Mouse (Mus musculus): ENCODE measurements around the gene Loxl3. TPM values are rescaled to one million over a fixed set of nuclear protein-coding genes. Genes with fewer than 3 reads are reported as not detected.

Gene Loxl3
- total and polyA plus RNA-seq, 3 experiments: 1.1 to 3.5 (median 2.8) TPM

GRCm38 (mm10) chr6:83017190-83017589 lies 16.8 kb upstream of the Loxl3 start:
- peak; percentile 41 for DNase-seq

GRCm38 (mm10) chr6:83019044-83019443 lies 14.9 kb upstream of the Loxl3 start:
- no peak for DNase-seq

- DNase-seq: no peak
These were observed 13.9 kb upstream of the Loxl3 start for GRCm38 (mm10) chr6:83020121-83020520.

- no peak for DNase-seq
These were observed 13.0 kb upstream of the Loxl3 start for GRCm38 (mm10) chr6:83020836-83021593.

- no peak for DNase-seq
These were observed 11.0 kb upstream of the Loxl3 start for GRCm38 (mm10) chr6:83023008-83023407.

- no peak for DNase-seq
These were observed 10.2 kb upstream of the Loxl3 start for GRCm38 (mm10) chr6:83023786-83024185.

GRCm38 (mm10) chr6:83024421-83024820 lies 9.6 kb upstream of the Loxl3 start:
- DNase-seq: no peak

GRCm38 (mm10) chr6:83025221-83025620 lies 8.8 kb upstream of the Loxl3 start:
- no peak for DNase-seq

- no peak for DNase-seq
These were observed 6.7 kb upstream of the Loxl3 start for GRCm38 (mm10) chr6:83027293-83027692.

- DNase-seq: no peak
These were observed 6.3 kb upstream of the Loxl3 start for GRCm38 (mm10) chr6:83027706-83028105.

GRCm38 (mm10) chr6:83029777-83030176 lies 4.2 kb upstream of the Loxl3 start:
- DNase-seq: no peak

GRCm38 (mm10) chr6:83031111-83031510 lies 2.9 kb upstream of the Loxl3 start:
- no peak for DNase-seq

- DNase-seq: no peak
These were observed 1.9 kb upstream of the Loxl3 start for GRCm38 (mm10) chr6:83031921-83032590.

- DNase-seq: peak; percentile 64
These were observed 1.2 kb upstream of the Loxl3 start for GRCm38 (mm10) chr6:83032769-83033191.

- no peak for DNase-seq
These were observed 586 bp downstream of the Loxl3 start for GRCm38 (mm10) chr6:83034463-83035055.

GRCm38 (mm10) chr6:83037188-83037587 lies 3.2 kb downstream of the Loxl3 start:
- no peak for DNase-seq

- DNase-seq: peak; percentile 97
These were observed 4.6 kb downstream of the Loxl3 start for GRCm38 (mm10) chr6:83038496-83039012.

GRCm38 (mm10) chr6:83040601-83041000 lies 6.6 kb downstream of the Loxl3 start:
- DNase-seq: no peak

- no peak for DNase-seq
These were observed 9.6 kb downstream of the Loxl3 start for GRCm38 (mm10) chr6:83043561-83043960.

- DNase-seq: no peak
These were observed 10.0 kb downstream of the Loxl3 start for GRCm38 (mm10) chr6:83043993-83044392.

- DNase-seq: no peak
These were observed 10.8 kb downstream of the Loxl3 start for GRCm38 (mm10) chr6:83044742-83045141.

- no peak for DNase-seq
These were observed 15.4 kb downstream of the Loxl3 start for GRCm38 (mm10) chr6:83049367-83049766.
